Mouse (Mus musculus) heart, postnatal 14 days (tissue): ENCODE results near the gene Pex6. TPM values are rescaled to one million over a fixed set of nuclear protein-coding genes. Genes with fewer than 3 reads are reported as not detected.

Experiments
- DNase-seq, 2 experiments: peaks; one replicate each; pipeline ENCODE4 v3.0.0; 2021 to 2022
- intact Hi-C: fragments of 180-260 bp; cut with DNase I; formaldehyde crosslinking; loops from one replicate; pipeline ENCODE4 v1.15.1; 2025
- total RNA-seq, 2 experiments: library from RNA; stranded (reverse); gene quantifications; 2 replicates each; pipeline ENCODE4 v1.2.3; 2021

Gene Pex6
- total RNA-seq, 2 experiments from 2014 or later: 24.3 to 25.1 TPM

DNA sequence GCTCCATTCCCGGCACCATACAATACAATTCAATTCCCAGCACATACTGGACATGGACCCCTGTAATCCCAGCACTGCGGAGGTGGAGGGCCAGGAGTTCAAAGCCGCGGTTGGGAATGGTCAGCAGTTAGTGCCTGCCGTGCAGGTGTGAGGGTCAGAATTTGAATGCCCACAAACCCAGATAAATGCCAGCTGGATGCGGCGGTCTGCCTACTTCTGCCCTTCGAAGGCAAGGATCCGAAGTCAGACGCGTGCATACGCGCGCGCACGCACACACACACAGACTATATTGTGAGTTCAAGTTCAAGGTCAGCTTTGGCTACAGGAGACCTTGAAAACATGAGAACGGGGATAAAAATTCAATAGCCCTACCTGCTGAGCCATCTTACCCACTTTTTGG lies 60.4 kb downstream of the Pex6 start:
- no peak for DNase-seq
- intact Hi-C loops: no loop called here

DNA sequence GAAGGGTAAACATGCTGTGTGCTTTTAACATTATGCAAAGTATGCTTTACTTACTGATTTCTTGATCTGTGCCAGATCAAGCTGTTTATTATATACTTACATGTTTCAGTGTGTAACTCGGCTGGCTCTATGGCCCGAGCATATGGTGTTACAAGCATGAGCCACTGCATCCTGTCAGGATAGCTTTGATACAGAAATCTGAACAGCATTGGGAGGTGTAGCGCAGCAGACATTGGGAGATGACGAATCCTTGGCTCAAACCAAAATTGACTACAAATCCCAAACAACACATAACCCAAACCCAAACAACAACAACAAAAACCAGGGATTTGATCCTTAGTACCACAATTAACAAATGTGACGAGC lies 60.8 kb downstream of the Pex6 start:
- intact Hi-C loops: no loop called here
- DNase-seq: no peak

DNA sequence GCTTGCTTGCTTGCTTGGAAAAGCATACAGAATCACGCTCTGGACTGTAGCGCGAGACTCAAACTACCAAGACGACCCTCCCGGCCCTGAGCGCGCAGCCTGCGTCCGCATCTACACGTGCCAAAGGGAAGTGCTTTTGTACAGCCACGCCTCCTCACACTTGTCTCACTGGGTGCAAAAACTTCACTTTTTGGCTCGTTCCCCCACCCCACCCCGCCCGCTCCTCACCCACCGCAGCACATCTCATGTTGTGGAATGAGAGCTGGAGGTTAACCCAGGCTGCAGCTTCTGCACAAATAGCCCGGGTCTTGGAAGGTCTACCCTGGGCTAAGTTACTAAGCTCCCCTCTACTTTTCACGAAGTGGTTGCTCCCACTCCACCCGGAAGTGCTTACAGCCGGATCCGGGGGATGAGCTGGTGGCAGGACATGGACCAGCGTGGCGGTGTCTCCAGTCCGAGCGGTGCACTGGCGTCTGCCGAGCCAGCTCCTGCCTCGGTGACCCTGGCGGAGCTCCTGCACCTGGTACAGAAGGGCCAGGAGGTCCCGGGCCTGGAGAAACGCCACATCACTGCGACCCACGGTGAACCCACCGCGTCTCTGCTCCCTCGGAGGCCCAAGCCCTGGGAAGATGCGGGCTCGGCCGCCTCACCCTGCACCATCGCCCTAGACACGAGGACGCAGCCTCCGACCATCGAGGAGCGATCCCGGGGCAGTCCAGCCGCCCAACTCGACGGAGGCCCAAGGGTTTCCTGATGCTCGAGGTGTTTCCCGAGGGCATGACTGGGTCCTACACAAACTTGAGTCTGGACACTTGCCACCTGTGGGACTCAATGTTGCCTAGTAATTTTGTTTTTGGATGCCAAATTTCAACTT lies 61.4 kb downstream of the Pex6 start, which contains the start of gene 2310039H08Rik:
Gene 2310039H08Rik (plus strand): TSS at position 232 of the 874 bp plus-strand sequence.
- intact Hi-C loops: no loop called here
- DNase-seq: peak; percentile 82 to 84

DNA sequence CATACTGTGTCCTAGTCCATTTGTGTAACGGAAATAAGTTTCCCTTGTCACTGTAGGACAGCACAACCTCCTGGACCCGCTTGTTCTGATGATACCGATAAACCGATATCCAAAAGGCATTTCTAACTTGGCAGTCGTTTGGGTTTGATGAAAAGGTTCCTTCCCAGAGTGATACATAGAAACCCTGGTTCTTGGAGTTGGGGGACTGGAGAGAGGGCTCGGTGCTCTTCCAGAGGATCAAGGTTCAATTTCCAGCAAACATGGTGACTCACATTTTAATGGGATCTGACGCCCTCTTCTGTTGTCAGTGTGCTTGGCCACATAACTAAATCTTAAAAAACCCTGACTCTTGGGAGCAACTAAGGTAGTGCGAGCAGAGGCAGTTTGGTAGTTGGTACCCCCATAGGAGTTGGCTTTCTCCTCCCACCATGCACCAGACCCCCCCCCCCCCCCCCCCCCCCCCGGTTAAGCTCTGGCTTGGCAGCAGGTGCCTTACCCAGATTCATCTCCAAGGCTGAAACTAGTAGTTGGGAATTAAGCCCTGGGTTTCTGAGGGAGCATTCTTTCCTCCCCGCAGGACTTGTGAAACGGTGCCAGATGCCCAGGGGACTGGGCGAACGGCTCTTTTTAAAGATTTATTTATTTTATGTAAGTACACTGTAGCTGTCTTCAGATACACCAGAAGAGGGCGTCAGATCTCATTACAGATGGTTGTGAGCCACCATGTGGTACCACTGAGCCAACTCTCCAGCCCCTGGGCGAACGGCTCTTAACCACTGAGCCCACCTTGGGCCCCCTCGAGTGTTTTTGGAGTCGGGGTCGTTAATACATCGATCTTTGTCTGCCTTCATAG lies 62.2 kb downstream of the Pex6 start:
- intact Hi-C loops: no loop called here
- DNase-seq: no peak

DNA sequence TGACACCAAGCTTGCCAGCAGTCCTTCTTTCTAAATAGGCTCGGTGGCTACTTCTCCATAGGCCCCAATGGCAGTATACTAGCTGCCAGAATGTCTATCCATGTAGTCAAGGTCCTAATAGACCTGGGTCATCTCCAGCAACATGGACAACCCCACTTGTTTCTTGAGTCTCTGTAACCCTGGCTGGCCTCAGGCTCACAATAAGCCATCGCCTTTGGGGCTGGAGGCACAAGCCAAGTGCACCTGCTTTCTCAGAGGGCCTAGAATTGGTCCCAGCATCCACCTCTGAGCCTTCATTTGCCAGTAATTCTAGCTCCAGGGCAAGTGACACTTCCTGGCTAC lies 62.8 kb downstream of the Pex6 start:
- intact Hi-C loops: no loop called here
- DNase-seq: no peak

DNA sequence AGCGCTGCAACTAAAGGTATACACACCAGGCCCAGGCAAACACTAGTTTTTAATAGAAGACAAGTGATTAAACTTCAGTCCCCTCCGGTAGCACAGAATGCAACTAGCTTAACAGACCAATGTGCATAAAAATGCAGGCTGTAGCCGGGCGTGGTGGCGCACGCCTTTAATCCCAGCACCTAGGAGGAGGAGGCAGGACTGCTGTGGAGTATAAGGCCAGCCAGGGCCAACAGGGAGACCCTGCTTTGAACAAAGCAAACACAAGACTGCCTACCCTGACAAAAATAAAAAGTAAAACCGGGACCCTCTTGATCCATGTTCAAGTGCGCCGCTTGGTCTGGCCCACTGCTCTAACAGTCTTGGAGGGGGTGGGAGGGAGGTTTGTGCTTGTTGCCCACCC lies 63.8 kb downstream of the Pex6 start:
- intact Hi-C loops: no loop called here
- no peak for DNase-seq

Other genes starting within 250 kb of the Pex6 start
- under 1 TPM; 0.29 to 0.48 TPM for gene Ttbk1, start 223.8 kb upstream of the Pex6 start, total RNA-seq
- 1 to 10 TPM; 2.1 to 2.4 TPM for gene Dnph1, start 214.8 kb upstream of the Pex6 start, total RNA-seq
- gene Cul9, start 165.1 kb upstream of the Pex6 start, total RNA-seq: 10 to 100 TPM; 17.0 to 18.2 TPM
- gene Srf, start 155.3 kb upstream of the Pex6 start, total RNA-seq: 100 to 1,000 TPM in 1 of 2 experiments, 10 to 100 TPM in 1; 93.0 to 109 TPM
- 1 to 10 TPM; 9.1 to 9.2 TPM for gene Ptk7, start 82.0 kb upstream of the Pex6 start, total RNA-seq
- gene Klc4, start 65.4 kb upstream of the Pex6 start, total RNA-seq: 10 to 100 TPM; 24.5 to 25.3 TPM
- gene Mrpl2, start 65.2 kb upstream of the Pex6 start, total RNA-seq: 100 to 1,000 TPM; 106 to 121 TPM
- 10 to 100 TPM; 30.3 to 37.6 TPM for gene Cul7, start 61.1 kb upstream of the Pex6 start, total RNA-seq
- gene Rrp36, start 37.1 kb upstream of the Pex6 start, total RNA-seq: 10 to 100 TPM in 1 of 2 experiments, 1 to 10 TPM in 1; 9.8 to 14.2 TPM
- gene Mea1, start 32.7 kb upstream of the Pex6 start, total RNA-seq: 10 to 100 TPM; 44.2 to 47.1 TPM
- gene Klhdc3, start 30.5 kb upstream of the Pex6 start, total RNA-seq: 100 to 1,000 TPM; 127 TPM
- gene Ppp2r5d, start 6.4 kb upstream of the Pex6 start, total RNA-seq: 10 to 100 TPM; 35.0 to 35.3 TPM
- under 1 TPM; 0.26 to 0.41 TPM for gene Gnmt, start 17.7 kb downstream of the Pex6 start, total RNA-seq
- 10 to 100 TPM; 18.7 to 19.4 TPM for gene Cnpy3, start 40.8 kb downstream of the Pex6 start, total RNA-seq
- under 1 TPM in 1 of 2 experiments, not detected in 1; 0.78 TPM for gene Ptcra, start 52.2 kb downstream of the Pex6 start, total RNA-seq
- 10 to 100 TPM; 21.0 to 23.3 TPM for gene 2310039H08Rik, start 61.2 kb downstream of the Pex6 start, total RNA-seq
- gene Rpl7l1, start 71.2 kb downstream of the Pex6 start, total RNA-seq: 10 to 100 TPM; 51.2 to 59.5 TPM
- 10 to 100 TPM; 13.1 to 15.4 TPM for gene Bicral, start 147.0 kb downstream of the Pex6 start, total RNA-seq
- gene Tbcc, start 179.2 kb downstream of the Pex6 start, total RNA-seq: 10 to 100 TPM; 17.6 to 20.0 TPM
- not detected for gene Prph2, start 199.0 kb downstream of the Pex6 start, total RNA-seq